Mouse (Mus musculus) small intestine, adult 2 months (tissue): ENCODE data around the gene Ubac2. TPM values are rescaled to one million over a fixed set of nuclear protein-coding genes. Genes with fewer than 3 reads are reported as not detected.
A peak's percentile ranks its signal among the peaks of the same experiment; 100 is the strongest.

Experiments
- H3K27ac ChIP-seq: fragments of 200-500 bp; 2 replicates; pipeline ENCODE4 v1.5.1; 2012; ENCODE audit warnings: low read depth, low read length, control low read depth, inconsistent platforms; ENCODE audit not compliant: insufficient read depth
- H3K27me3 ChIP-seq: fragments of 200-500 bp; 2 replicates; pipeline ENCODE4 v1.6.1; 2012; ENCODE audit warnings: mild to moderate bottlenecking, moderate library complexity, low read length, inconsistent platforms; ENCODE audit not compliant: control insufficient read depth, insufficient read depth
- H3K36me3 ChIP-seq: fragments of 200-500 bp; 2 replicates; pipeline ENCODE4 v1.6.1; 2012; ENCODE audit warnings: mild to moderate bottlenecking, low read length, control low read depth, inconsistent platforms; ENCODE audit not compliant: control insufficient read depth, insufficient read depth
- H3K4me1 ChIP-seq: fragments of 200-500 bp; 2 replicates; pipeline ENCODE4 v1.6.1; 2012; ENCODE audit warnings: low read length, inconsistent platforms, mixed read lengths; ENCODE audit not compliant: control insufficient read depth, insufficient read depth, insufficient read length
- H3K4me3 ChIP-seq: fragments of 200-500 bp; 2 replicates; pipeline ENCODE4 v1.5.1; 2012; ENCODE audit warnings: low read depth, mild to moderate bottlenecking, control low read depth, inconsistent platforms, low read length, moderate library complexity
- CTCF ChIP-seq: fragments of 200-500 bp; IDR thresholded peaks from 2 replicates; pipeline ENCODE4 v1.5.1; 2012; ENCODE audit warnings: low read depth, mild to moderate bottlenecking, control low read depth, inconsistent platforms, low read length, moderate library complexity, mixed read lengths; ENCODE audit not compliant: insufficient replicate concordance, insufficient read length; ENCODE audit errors: extremely low read depth
- POLR2A ChIP-seq: fragments of 200-500 bp; IDR thresholded peaks from 2 replicates; pipeline ENCODE4 v1.6.1; 2012; ENCODE audit warnings: low read depth, mild to moderate bottlenecking, control low read depth, inconsistent platforms, low read length, moderate library complexity
- WGBS: fragments of 180-500 bp; shearing (Covaris S2); methylation state at CpG from one replicate; pipeline ENCODE4 v1.1.7; 2018; 5-methylcytosine and 5-hydroxymethylcytosine counted together
- polyA plus RNA-seq: library from polyadenylated mRNA; depleted of rRNA; stranded (reverse); fragments of >200 nt; gene quantifications from 2 replicates; pipeline ENCODE4 v1.2.3, GENCODE M21; 2012

Ubac2 gene
- polyA plus RNA-seq, 1 experiment, result 48.4 TPM

DNA sequence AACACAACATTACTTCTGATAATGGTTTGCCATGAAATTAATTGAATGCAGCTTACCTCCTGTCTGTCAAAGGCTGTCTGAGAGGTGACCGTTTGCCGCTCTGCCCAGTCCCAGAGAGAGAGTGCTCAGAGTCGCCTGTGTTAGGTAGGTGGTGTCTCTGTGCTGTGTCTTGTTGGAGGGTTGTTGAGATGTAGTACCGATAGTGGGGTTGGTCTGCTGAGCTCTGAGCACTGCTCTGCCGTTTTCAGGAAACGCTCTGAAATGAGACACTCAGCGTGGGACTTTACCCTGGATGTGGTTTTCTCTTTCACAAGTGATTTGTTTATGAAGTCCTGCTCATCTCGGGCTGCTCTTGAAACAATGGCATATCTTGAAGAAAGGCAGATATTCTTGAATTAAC is 37.2 kb downstream of the Ubac2 start, which contains the start of gene Gpr18:
Gene Gpr18 (minus strand): TSS at position 161 of the 400 bp plus-strand sequence.
- 59% methylated on average over 8 of the region's 8 CpGs for WGBS

GRCm38 (mm10) chr14:121916311-121917094 is 38.1 kb downstream of the Ubac2 start:
- H3K4me3 ChIP-seq, result no peak overlapping the region
- TF ChIP-seq POLR2A (no peak), CTCF (no peak)

More for the DNA sequence above, 37.2 kb downstream of the Ubac2 start, which contains the start of gene Gpr18:
- Histone ChIP-seq H3K36me3 (peaks cover 13% of the 10 kb centered on the region; the same call in 1 of the 2 replicates), H3K27ac (peak within 1 kb of the TSS; percentile 73), H3K4me1 (peaks cover 4% of the 10 kb centered on the region), H3K27me3 (no peaks in the 10 kb centered on the region), H3K4me3 (peak within 1 kb of the TSS; percentile 54)
- TF ChIP-seq POLR2A, result no peak; the same call in 1 of the 2 replicates
- no peak for TF ChIP-seq CTCF

DNA sequence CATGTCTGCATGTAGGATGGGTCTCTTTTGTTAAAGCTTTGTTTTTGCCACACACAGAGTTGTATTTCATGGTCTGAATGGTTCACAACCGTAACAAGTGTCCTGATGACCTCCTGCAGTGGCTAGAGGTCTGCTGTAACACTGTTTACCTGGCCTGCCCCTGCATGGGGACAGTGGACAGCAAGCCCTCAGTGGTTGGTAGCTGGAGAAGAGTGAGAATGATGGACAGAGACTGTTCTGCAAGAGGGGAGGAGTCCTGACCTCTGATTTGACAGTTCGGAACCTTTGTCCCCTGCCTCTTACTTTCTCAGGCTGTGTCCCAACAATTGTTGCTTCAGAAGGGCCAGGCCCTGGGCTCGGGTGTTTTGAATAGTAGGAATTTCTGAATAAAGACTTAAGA is 39.8 kb downstream of the Ubac2 start:
- no peak overlapping the region for H3K4me3 ChIP-seq
- H3K27me3 ChIP-seq, result no peaks in the 10 kb centered on the region
- 69% methylated on average over 3 of the region's 3 CpGs for WGBS
- TF ChIP-seq CTCF (no peak), POLR2A (no peak)
- H3K27ac ChIP-seq, result no peak overlapping the region
- H3K4me1 ChIP-seq, result peaks cover 4% of the 10 kb centered on the region
- H3K36me3 ChIP-seq, result peaks cover 3% of the 10 kb centered on the region; the same call in 1 of the 2 replicates

More at GRCm38 (mm10) chr14:121916311-121917094, 38.1 kb downstream of the Ubac2 start:
- Histone ChIP-seq H3K27ac (peak overlapping the region; percentile 73), H3K4me1 (peaks cover 4% of the 10 kb centered on the region), H3K27me3 (no peaks in the 10 kb centered on the region), H3K36me3 (peaks cover 12% of the 10 kb centered on the region; the same call in 1 of the 2 replicates)
- 85% methylated on average over 6 of the region's 6 CpGs for WGBS

DNA sequence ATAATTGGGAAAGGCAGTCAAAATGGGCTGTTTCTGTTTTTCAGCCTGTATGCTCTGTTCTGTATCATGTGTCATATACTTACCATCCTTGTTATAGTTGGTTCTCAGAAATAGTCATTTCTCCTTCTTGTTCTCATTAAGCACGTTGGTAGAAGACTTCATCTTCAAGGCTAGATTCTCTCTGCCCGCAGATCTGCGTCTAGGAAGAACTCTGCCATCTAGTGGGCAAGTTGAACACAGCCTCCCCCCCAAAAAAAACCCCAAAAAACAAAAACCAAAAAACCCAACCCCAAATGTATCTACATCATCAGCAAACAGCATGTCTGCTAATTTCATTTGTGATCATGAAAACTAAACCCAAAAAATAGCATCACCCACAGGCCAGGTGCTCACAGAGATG is 41.3 kb downstream of the Ubac2 start:
- peaks cover 4% of the 10 kb centered on the region for H3K4me1 ChIP-seq
- H3K4me3 ChIP-seq, result no peak overlapping the region
- H3K36me3 ChIP-seq, result peaks cover 2% of the 10 kb centered on the region; the same call in 1 of the 2 replicates
- no peaks in the 10 kb centered on the region for H3K27me3 ChIP-seq
- TF ChIP-seq CTCF, result peak; percentile 54; the same call in 1 of the 2 replicates
- no peak for TF ChIP-seq POLR2A
- H3K27ac ChIP-seq, result no peak overlapping the region
- 8% methylated on average over 3 of the region's 3 CpGs for WGBS

DNA sequence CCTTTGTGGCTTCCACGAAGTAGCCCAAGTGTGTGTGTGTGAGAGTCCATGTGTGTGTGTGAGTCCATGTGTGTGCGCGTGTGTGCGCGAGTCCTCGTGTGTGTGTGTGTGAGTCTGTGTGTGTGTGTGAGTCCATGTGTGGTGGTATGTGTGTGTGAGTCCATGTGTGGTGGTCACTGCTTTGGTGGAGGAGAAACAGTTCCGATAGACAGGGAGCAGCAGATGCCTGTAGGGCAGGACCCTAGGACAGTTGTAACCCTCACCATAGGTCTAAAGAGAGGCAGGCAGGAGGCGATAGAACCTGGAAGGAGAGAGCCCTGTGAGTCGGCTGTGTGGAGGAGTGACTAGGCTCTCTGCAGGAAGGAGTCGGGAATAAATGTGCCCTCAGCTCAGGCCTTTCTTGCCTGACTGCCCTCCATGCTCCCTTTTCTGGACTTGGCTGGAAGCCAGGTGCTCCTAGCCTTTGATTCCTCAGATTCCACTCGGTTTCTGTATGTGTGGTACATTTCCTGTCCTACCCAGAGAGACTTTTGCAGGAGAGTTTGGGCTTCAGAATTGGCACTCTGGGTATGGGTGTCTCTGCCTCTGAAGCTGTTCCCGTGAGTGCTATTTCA is 42.2 kb downstream of the Ubac2 start:
- no peak overlapping the region for H3K27ac ChIP-seq

GRCm38 (mm10) chr14:121922016-121922415 is 43.6 kb downstream of the Ubac2 start:
- Histone ChIP-seq H3K36me3 (peaks cover 2% of the 10 kb centered on the region; the same call in 1 of the 2 replicates), H3K27me3 (no peaks in the 10 kb centered on the region), H3K4me1 (peaks cover 4% of the 10 kb centered on the region), H3K4me3 (no peak overlapping the region), H3K27ac (no peak overlapping the region)
- WGBS, result 93% methylated on average over 4 of the region's 4 CpGs
- TF ChIP-seq CTCF (no peak), POLR2A (no peak)

More for the DNA sequence above, 42.2 kb downstream of the Ubac2 start:
- Histone ChIP-seq H3K4me1 (peaks cover 4% of the 10 kb centered on the region), H3K4me3 (no peak overlapping the region), H3K27me3 (no peaks in the 10 kb centered on the region), H3K36me3 (peaks cover 2% of the 10 kb centered on the region; the same call in 1 of the 2 replicates)
- TF ChIP-seq CTCF, result no peak
- TF ChIP-seq POLR2A, result no peak
- 80% methylated on average over 12 of the region's 12 CpGs for WGBS

DNA sequence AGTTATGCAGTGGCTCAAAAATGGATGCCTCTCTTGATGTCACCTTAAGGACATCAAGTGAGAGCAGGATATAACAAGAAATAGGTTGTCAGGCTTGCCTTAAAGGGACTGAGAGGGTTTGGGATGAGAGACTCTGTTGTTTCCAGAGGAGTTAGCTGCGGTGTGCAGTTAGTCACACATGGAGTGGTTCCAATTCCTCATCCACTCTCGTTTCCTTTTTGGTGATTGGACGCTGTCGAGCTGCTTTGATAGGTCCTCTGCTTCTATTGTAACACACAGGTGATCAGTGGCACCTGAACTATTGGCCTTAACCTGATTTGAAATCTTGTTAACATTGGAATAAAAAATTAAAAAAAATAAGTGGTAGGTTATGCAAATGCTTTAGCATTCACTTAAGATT is 44.3 kb downstream of the Ubac2 start:
- H3K4me3 ChIP-seq, result no peak overlapping the region
- TF ChIP-seq CTCF, result no peak
- TF ChIP-seq POLR2A, result no peak
- 78% methylated on average over 4 of the region's 4 CpGs for WGBS
- H3K27me3 ChIP-seq, result no peaks in the 10 kb centered on the region
- no peaks in the 10 kb centered on the region for H3K4me1 ChIP-seq
- H3K36me3 ChIP-seq, result no peaks in the 10 kb centered on the region; the same call in 1 of the 2 replicates
- H3K27ac ChIP-seq, result no peak overlapping the region
